Mouse (Mus musculus) brain, embryonic 14.5 days (tissue): Measurements from ENCODE around the gene Zfp69. TPM values are rescaled to one million over a fixed set of nuclear protein-coding genes. Genes with fewer than 3 reads are reported as not detected.

Source experiments
- DNase-seq: peaks from one replicate; pipeline ENCODE4 v3.0.0-alpha.2; 2011; ENCODE audit warnings: low read depth
- CTCF ChIP-seq: fragments of 200-500 bp; IDR thresholded peaks from 2 replicates; pipeline ENCODE4 v1.5.1; 2012; ENCODE audit warnings: inconsistent platforms, mild to moderate bottlenecking, moderate library complexity, borderline replicate concordance; ENCODE audit not compliant: insufficient read depth, insufficient read length; ENCODE audit errors: extremely low read depth
- POLR2A ChIP-seq: fragments of 200-500 bp; IDR thresholded peaks from 2 replicates; pipeline ENCODE4 v1.6.1; 2012; ENCODE audit warnings: mild to moderate bottlenecking, inconsistent platforms, borderline replicate concordance; ENCODE audit not compliant: poor library complexity, insufficient read depth, insufficient read length, severe bottlenecking; ENCODE audit errors: extremely low read depth
- polyA plus RNA-seq: library from polyadenylated mRNA; depleted of rRNA; stranded (reverse); fragments of >200 nt; gene quantifications from 2 replicates; pipeline ENCODE4 v1.2.3, GENCODE M21; 2012; rRNA removed

Zfp69 gene
- polyA plus RNA-seq, 1 experiment, result 4.2 TPM

DNA sequence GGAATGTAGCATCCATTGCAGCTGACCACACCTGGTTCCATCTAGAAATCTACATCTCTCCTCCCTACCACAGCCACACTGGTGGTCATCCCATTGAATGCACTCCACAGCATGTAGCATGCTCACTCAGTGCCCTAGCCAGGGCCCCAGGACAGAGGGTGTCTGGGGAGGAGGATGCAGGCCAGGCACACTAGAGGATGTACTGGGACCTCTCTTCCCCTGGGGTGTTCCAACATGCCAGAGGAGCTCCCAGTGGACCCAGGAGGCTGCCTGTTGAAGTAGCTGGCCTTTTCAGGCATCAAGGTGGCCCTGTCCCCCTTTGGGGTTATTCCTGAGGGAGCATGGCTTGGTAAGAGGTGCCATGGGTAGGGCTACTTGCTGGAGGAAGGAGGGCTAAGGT is 59.5 kb downstream of the Zfp69 start:
- TF ChIP-seq POLR2A (no peak), CTCF (no peak)
- DNase-seq, result no peak

DNA sequence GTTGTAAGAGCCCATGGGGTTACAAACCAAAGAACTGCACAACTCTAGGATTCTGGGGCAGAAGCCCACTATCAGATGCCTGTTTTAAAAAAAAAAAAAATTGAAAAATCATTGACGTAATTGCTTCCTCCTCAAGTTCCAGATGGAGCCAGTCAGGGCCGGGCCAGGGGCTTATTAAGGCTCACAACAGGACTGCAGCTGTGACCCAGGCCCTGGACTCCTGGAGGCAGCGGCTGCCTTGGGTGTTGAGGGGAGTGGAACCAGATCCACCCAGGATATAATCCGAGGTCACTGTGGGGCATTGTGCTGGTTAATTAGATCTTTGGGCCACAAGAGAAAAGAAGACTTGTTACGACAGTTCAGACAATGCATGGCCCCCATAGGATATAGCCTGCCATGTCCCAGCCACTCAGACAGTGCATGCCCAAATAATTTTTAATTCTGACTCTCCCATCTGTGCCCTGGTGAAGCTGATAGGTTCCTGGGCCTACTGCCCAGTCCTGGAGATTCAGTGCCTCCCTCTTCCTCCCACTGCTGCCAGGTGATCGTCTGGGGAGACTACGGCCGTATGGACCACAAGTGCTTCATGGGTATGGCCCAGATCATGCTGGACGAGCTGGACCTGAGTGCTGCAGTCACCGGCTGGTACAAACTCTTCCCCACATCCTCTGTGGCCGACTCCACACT is 60.6 kb downstream of the Zfp69 start:
- peak; percentile 68 for DNase-seq
- TF ChIP-seq POLR2A (no peak), CTCF (no peak)

DNA sequence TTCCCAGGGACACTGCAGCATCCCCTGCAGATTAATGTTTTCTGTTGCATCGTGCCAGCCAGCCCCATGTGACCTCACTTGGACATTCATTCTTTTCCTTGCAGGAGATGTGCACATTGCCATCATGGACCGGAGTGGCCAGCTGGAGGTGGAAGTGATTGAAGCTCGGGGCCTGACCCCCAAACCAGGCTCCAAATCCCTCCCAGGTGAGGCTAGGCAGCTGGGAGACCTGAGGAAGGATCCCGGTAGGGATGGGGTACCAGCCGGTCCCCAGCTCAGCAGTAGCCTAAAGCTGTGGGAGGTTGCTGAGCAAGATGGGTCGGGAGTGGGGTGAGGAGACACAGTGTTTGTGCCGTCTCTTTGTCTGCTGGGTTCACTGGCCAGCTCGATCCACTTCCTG is 62.6 kb downstream of the Zfp69 start:
- TF ChIP-seq POLR2A (no peak), CTCF (no peak)
- DNase-seq, result no peak

DNA sequence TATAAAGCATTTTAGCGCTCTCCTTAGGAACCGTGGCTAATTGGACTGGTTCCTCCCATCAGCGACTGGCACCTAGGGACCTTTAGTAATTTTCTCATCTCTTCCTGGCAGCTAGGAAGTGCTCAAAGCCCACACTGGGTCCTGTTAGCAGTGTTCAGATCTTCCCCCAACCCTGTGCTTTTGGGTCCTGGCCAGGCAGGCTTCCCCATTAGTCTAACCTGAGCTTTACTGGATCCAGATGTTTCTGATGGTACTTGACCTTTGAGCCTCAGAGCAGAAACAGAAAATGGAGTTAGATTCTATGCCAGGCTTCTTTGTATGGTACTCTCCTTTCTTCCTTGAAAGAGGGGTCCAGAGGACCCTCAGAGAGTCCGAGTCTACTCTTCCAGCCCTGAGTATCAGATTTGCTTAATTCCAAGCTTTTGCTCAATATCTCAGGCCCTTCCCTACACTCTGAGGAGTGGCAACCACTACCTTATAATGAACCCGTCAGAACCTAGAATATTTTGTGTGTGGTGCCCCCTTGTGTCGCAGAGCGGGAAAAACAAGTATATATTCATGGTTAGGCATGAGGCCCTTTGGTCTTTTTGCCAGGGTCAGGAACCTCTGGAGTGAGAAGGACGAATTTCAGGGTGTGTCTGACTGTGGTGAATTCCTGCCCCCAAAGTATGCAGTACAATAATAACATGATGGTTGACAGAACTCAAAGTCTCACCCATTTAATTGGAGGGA is 64.0 kb downstream of the Zfp69 start:
- TF ChIP-seq POLR2A, result no peak
- peak; percentile 69; the same call in 1 of the 2 replicates for TF ChIP-seq CTCF
- DNase-seq, result peak; percentile 70

DNA sequence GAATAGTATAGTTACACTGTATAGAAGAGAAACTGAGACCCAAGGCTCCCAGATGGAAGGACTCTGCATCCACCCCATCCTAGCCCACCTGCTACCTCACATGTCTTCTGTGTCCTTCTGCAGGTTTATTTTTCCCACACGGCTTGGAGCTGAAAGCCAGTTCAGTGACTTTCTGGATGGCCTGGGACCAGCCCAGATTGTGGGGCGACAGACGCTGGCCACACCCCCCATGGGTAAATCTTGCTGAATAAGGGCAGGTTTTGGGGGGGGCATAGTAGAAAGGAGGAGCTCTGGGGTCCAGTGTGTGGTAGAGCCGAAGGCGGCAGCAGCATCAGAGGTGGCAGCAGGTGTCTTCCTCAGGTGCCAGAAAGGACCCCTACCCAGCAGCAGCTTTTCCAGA is 64.7 kb downstream of the Zfp69 start:
- DNase-seq, result no peak
- TF ChIP-seq CTCF (no peak), POLR2A (no peak)

DNA sequence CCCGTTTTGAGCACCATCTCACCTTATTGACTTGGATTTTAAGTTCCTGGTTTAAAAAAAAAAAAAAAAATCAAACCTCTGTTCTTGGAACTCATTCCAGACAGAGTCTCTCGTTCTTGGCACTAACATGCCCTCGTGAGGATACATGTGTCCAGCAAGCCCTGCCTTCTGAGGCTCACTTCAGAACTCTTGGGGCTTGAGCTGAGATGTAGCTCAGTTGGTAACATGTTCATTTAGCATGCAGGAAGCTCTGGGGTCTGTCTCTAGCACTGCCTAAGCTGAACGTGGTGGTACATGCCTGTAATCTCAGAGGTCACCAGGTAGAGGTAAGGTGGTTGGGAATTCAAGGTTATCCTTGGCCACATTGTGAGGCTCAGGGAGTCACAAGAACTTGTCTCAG is 65.4 kb downstream of the Zfp69 start:
- no peak for TF ChIP-seq CTCF
- no peak for TF ChIP-seq POLR2A
- no peak for DNase-seq

DNA sequence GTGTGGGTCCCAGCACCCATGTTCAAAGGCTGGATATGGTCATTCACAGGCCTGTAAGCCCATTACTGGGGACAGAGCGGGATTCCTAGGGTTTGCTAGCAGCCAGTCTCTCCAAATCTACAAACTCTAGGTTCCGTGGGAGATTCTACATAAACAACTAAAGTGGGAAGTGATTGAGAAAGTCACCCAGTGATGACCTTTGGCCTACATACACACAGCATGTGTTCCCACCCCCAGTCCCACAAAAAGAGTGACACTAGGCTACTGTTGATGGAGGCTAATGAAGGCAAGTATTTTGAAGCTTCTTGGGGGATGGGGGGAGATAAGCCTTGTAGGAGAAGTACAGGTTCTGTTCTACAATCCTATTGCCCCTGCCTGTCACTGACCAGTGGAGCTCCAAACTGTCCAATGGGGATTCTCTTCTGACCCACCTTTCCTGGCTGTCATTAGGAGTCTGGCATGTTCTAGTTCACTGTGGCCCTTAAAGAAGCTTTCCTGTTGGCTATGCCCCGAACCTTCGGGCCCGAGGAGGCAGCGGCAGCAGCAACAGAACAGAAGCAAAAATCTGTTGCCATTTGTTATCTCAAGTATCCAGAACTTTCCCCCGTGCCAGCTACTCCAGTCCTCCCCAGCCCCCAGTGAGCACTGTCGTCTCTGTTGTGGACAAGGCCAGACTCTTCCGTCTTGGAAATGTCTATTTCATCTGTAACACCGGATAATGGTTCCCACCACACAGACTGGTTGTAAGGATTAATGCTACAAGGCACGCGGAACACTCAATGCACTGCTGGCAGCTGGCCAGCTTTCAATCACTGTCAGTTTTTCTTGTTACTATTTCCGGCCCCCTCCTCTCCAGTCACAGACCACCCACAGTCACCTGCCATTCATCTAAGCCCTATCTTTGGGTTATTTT is 66.0 kb downstream of the Zfp69 start:
- peak; percentile 84 for DNase-seq
- TF ChIP-seq POLR2A, result no peak
- no peak for TF ChIP-seq CTCF

DNA sequence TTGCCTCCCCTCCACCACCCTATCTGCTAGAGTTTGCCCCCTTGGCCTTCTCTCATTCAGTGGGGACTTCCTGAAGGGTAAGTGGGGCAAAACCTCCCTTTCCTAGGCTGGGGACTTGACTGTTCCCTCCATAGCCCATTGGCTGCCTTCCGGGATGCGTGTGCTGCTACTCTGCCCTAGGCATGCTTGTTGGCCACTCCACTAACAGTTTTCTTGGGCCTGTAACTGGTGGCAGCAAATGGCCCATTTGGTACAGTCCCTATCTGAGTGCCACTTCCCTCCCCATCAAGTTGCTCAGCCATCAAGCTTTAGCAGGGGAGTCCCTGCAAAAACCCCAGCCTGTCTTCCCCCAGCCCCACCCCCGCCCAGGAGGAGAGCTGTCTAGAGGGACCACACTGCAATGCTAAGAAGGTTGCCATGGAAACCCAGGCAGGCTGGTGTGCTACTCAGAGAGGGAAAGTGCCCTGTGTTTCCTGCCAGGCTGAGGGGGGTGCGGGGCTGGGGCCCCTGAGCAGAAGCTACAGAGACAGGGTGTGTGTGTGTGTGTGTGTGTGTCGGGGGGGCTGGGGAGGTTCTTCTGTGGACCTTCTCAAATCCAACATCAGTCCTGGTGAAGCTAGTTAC is 69.4 kb downstream of the Zfp69 start:
- TF ChIP-seq CTCF, result no peak
- DNase-seq, result peak; percentile 90

DNA sequence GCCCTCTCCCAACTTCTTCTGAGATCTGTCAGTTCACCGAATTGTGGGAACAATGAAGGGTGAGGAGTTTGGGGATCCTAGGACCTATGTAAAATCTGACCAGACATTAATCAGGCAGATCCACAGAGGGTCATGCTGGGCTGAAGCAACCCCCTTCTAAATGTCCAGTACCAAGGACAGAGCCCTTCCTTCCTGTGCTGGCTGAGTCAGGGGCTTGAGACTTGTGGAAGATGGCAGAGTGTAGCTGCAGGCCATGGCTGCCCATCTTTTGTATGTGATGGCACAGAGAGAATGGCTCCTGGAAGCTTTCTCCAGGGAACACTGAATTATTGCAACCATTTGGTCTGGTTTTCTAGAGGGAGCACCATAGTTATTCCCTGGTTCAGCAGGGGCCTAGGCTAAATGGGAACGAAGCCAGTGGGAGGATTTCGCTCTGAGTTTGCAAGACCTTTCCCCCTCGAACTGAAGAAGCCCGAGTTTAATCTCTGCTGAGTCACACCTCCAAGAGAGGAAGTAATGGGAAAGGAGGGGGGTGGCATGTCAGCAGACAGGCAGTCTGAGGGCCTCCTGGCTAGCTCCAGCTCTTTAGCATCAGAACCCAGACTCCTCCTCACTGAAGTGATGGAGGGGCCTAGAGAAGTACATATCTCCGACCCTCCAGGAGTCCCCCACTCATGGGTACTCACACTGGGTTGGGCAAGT is 70.6 kb downstream of the Zfp69 start:
- no peak for DNase-seq
- no peak for TF ChIP-seq POLR2A
- TF ChIP-seq CTCF, result no peak

Other genes starting within 250 kb of the Zfp69 start
- 10.9 and 11.8 TPM in 2 replicates for gene Kcnq4, start 203.1 kb downstream of the Zfp69 start, polyA plus RNA-seq
- 160 and 212 TPM in 2 replicates for gene Nfyc, start 120.1 kb downstream of the Zfp69 start, polyA plus RNA-seq
- gene Rims3, start 96.9 kb downstream of the Zfp69 start, polyA plus RNA-seq, result 21.8 and 39.8 TPM in 2 replicates
- 31.2 and 32.6 TPM in 2 replicates for gene Exo5, start 26.7 kb downstream of the Zfp69 start, polyA plus RNA-seq
- 34.4 and 59.8 TPM in 2 replicates for gene Smap2, start 65.5 kb upstream of the Zfp69 start, polyA plus RNA-seq
- 11.0 and 17.5 TPM in 2 replicates for gene Col9a2, start 87.7 kb upstream of the Zfp69 start, polyA plus RNA-seq
- gene Zmpste24, start 146.5 kb upstream of the Zfp69 start, polyA plus RNA-seq, result 17.5 and 19.4 TPM in 2 replicates
- not detected in 2 replicates for gene Tmco2, start 157.5 kb upstream of the Zfp69 start, polyA plus RNA-seq